Mouse (Mus musculus) hindbrain, postnatal 0 days (tissue): Measurements from ENCODE around the gene H1f0. TPM values are rescaled to one million over a fixed set of nuclear protein-coding genes. Genes with fewer than 3 reads are reported as not detected.

Source experiments
- ATAC-seq: fragments of 200-750 bp; cut with Nextera tagmentation; 2 replicates; pipeline ENCODE4 v1.8.0; 2017; ENCODE audit warnings: mild to moderate bottlenecking, moderate TSS enrichment, moderate library complexity
- DNase-seq: peaks from one replicate; pipeline ENCODE4 v3.0.0-alpha.2; 2015; ENCODE audit warnings: low spot score
- H3K27ac ChIP-seq: fragments of 300-500 bp; sonication (generic); 2 replicates; pipeline ENCODE4 v1.5.1; 2014; ENCODE audit warnings: mild to moderate bottlenecking
- H3K27me3 ChIP-seq: fragments of 300-500 bp; sonication (generic); 2 replicates; pipeline ENCODE4 v1.6.1; 2014; ENCODE audit warnings: low read length, mixed read lengths; ENCODE audit not compliant: insufficient read depth
- H3K36me3 ChIP-seq: fragments of 300-500 bp; sonication (generic); 2 replicates; pipeline ENCODE4 v1.6.1; 2014; ENCODE audit warnings: low read length, mixed read lengths; ENCODE audit not compliant: insufficient read depth
- H3K4me1 ChIP-seq: fragments of 300-500 bp; sonication (generic); 2 replicates; pipeline ENCODE4 v1.6.1; 2014; ENCODE audit warnings: antibody characterized with exemption, low read length, mixed read lengths; ENCODE audit not compliant: insufficient read depth
- H3K4me2 ChIP-seq: fragments of 300-500 bp; sonication (generic); 2 replicates; pipeline ENCODE4 v1.6.1; 2014; ENCODE audit warnings: low read depth, mild to moderate bottlenecking, low read length, moderate library complexity, mixed read lengths
- H3K4me3 ChIP-seq: fragments of 300-500 bp; sonication (generic); 2 replicates; pipeline ENCODE4 v1.5.1; 2014; ENCODE audit warnings: low read length
- H3K9ac ChIP-seq: fragments of 300-500 bp; sonication (generic); replicated peaks from 2 replicates; pipeline ENCODE4 v1.6.1; 2014; ENCODE audit warnings: mild to moderate bottlenecking, low read length, moderate library complexity, mixed read lengths
- H3K9me3 ChIP-seq: fragments of 300-500 bp; sonication (generic); 2 replicates; pipeline ENCODE4 v1.6.1; 2016; ENCODE audit warnings: low read length, mixed read lengths
- CTCF ChIP-seq: IDR thresholded peaks from 2 replicates; pipeline ENCODE4 v1.5.1; 2016; ENCODE audit warnings: antibody characterized with exemption, control low read depth, low read depth
- WGBS: fragments of 180-500 bp; shearing (Covaris S2); extraction: QIAGEN DNeasy Blood & Tissue Kit; methylation state at CpG from one replicate; pipeline ENCODE4 v1.1.7; 2014; 5-methylcytosine and 5-hydroxymethylcytosine counted together
- polyA plus RNA-seq: library from polyadenylated mRNA; unstranded; fragments of >200 nt; fragmentation: Nextera tagmentation; extraction: Ambion mirVana; gene quantifications from 2 replicates; pipeline ENCODE4 v1.2.1, GENCODE M21; 2015
- total RNA-seq: library from RNA; depleted of rRNA; stranded (reverse); fragments of >200 nt; gene quantifications from 2 replicates; pipeline ENCODE4 v1.2.3, GENCODE M21; 2014

The H1f0 gene
- total and polyA plus RNA-seq, 2 experiments from 2014 or later: 211 to 259 TPM

DNA sequence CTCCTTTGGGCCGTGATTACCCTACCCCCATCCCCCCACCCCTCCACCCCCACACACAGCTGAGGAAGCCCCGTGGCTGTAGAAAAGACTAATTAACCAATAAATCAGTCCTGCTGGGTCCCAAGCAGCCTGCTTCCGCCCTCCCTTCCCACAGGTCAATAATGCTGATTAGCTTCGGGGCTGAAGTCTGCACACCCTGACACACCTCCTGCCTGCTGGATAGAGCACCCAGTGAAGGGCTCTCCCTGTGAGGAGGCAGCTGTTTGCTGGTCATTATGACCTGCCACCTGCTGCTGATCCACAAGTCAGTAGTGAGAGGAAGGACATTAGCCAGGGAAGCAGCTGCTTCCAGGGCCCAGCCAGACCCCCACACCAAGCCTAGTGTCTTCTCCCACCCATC is 16.6 kb downstream of the H1f0 start:
- Histone ChIP-seq H3K4me1 (no peaks in the 10 kb centered on the region), H3K36me3 (no peaks in the 10 kb centered on the region), H3K9me3 (no peaks in the 10 kb centered on the region), H3K27me3 (peaks cover 13% of the 10 kb centered on the region; the same call in 1 of the 2 replicates), H3K9ac (no peak overlapping the region), H3K4me2 (no peak overlapping the region), H3K4me3 (no peak overlapping the region), H3K27ac (no peak overlapping the region)
- 18% methylated on average over 4 of the region's 4 CpGs for WGBS
- no peak for ATAC-seq
- no peak for TF ChIP-seq CTCF
- no peak for DNase-seq

DNA sequence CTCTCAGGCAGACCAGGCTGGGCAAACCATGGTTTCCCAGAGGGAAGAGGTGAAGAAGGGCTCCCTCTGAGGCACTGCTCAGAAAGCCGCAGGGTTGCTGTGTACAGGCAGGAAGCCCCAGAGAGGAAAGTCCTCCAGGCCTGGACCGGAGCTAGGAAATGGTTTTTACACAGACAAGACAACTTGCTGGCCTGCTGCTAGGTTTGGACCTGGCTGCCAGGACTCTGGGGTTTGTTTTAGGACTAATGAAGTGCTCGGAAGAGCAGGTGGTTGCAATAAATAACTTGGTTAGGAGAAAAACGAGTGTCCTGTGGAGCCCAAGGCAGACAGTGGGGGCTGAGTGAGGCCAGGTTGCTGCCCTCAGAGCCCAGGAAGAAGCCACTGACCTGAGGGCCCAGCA is 19.9 kb downstream of the H1f0 start:
- no peak for TF ChIP-seq CTCF
- Histone ChIP-seq H3K27ac (no peak overlapping the region), H3K27me3 (no peaks in the 10 kb centered on the region), H3K4me2 (no peak overlapping the region), H3K4me1 (no peaks in the 10 kb centered on the region), H3K4me3 (no peak overlapping the region), H3K36me3 (peaks cover 11% of the 10 kb centered on the region; the same call in 1 of the 2 replicates), H3K9me3 (no peaks in the 10 kb centered on the region), H3K9ac (no peak overlapping the region)
- WGBS: 53% methylated on average over 4 of the region's 4 CpGs
- no peak for DNase-seq
- no peak for ATAC-seq

DNA sequence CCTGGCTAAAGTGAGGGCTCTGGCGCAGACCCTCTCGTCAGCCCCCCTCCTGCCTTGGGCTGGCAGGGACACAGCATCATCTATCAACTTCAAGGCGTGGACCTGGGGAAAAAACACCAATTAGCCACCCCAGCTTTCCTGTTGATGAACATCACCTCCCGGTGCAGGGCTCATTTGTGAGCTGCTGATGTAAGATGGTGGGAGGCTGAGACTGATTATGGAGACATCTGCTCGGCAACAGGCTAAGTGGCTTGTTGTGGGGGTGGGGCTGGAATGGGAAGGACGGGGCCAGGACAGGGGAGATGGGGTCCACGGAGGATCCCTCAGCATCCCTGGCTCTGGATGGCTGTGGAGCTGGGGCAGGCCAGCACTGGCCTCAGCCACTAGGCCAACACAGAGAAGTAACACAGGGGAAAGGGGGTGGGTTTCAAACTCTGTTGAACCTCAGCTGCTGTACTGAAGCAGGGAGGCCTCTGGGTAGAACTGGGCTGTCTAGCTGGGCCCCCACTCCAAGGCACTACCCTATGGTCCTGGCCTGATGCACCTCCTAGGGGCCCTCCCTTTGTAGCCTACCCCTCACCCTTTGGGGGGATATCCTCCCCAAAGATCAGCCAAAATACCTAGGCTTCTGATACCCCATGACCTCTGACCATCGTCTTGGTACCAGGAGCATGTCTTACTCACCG is 22.1 kb downstream of the H1f0 start:
- DNase-seq (no peak), ATAC-seq (peak; percentile 37; the same call in 1 of the 2 replicates)
- 51% methylated on average over 9 of the region's 9 CpGs for WGBS
- peak overlapping the region; percentile 41; the same call in 1 of the 2 replicates for H3K9ac ChIP-seq
- H3K9me3 ChIP-seq: no peaks in the 10 kb centered on the region
- H3K27ac ChIP-seq: no peak overlapping the region
- H3K4me1 ChIP-seq: no peaks in the 10 kb centered on the region
- TF ChIP-seq CTCF: no peak
- peaks cover 32% of the 10 kb centered on the region for H3K36me3 ChIP-seq
- no peak overlapping the region for H3K4me2 ChIP-seq
- no peak overlapping the region for H3K4me3 ChIP-seq
- H3K27me3 ChIP-seq: no peaks in the 10 kb centered on the region

DNA sequence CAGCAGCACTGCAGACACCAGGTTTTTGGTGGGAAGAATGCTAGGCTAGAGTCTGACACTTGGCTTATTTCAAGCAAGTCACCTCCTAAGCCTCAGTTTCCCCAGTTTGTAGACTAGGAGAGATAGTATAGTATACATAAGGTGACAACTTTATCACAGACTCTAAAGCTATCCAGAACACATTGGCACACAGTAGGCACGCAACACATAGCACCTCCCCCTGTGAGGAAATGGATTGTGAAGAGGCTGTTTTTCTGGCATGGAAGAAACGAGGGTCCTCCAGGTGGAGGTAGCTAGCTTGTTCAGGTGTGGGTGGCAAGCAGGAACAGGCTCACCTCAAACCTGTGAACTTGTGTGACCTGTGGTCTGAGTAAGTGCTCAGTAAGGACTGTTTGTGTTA is 22.7 kb downstream of the H1f0 start:
- Histone ChIP-seq H3K4me3 (no peak overlapping the region), H3K4me1 (no peaks in the 10 kb centered on the region), H3K9ac (0 out of 2 replicates have a peak overlapping the region, but pooled peaks have one; percentile 41), H3K9me3 (no peaks in the 10 kb centered on the region), H3K27me3 (no peaks in the 10 kb centered on the region), H3K36me3 (peaks cover 39% of the 10 kb centered on the region), H3K4me2 (no peak overlapping the region), H3K27ac (no peak overlapping the region)
- WGBS: 81% methylated on average over 2 of the region's 2 CpGs
- ATAC-seq (no peak), DNase-seq (no peak)
- no peak for TF ChIP-seq CTCF

DNA sequence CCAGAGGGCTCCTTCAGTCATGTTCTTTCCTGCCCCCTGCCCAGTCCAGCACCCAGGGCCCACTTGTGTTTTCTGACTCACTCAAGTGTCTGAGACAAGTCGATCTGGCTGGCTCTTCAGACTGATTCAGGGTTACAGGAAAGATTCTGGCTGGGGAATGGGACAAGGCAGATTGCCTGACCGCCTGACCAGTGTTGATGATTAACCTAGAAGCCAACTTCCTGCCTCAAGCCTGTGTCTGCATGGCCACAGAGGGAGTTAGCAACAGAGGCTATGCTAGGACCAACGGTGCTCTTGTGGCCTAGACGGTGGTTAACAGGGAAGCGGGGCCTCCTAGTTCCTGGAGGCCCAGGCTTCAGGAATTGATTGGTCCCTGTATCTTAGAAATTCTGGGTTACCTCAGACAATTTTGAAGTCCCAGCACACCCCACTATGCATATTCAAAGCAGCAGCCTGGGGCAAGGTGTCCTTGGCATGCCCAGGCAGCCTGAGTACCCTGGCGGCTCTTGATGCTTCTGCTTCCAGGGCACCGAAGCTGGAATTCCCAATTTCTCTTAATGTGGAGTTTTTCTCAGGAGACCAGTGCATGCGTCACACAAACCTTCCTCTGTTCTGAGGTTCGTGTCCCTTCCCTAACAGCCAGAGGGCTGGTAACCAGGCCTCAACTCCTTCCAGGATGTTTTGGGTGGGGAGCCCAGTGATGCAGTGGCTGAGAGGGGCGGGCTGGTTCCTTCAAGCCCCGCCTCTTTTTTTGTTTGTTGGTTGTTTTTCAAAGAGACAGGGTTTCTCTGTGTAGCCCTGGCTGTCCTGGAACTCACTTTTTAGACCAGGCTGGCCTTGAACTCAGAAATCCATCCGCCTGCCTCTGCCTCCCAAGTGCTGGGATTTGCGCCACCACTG is 23.5 kb downstream of the H1f0 start:
- Histone ChIP-seq H3K27ac (peak overlapping the region; percentile 36; the same call in 1 of the 2 replicates), H3K9me3 (no peaks in the 10 kb centered on the region), H3K9ac (no peak overlapping the region), H3K36me3 (peaks cover 45% of the 10 kb centered on the region), H3K4me1 (no peaks in the 10 kb centered on the region), H3K4me2 (no peak overlapping the region), H3K27me3 (no peaks in the 10 kb centered on the region), H3K4me3 (no peak overlapping the region)
- WGBS: 69% methylated on average over 13 of the region's 13 CpGs
- no peak for TF ChIP-seq CTCF
- DNase-seq (no peak), ATAC-seq (no peak)

DNA sequence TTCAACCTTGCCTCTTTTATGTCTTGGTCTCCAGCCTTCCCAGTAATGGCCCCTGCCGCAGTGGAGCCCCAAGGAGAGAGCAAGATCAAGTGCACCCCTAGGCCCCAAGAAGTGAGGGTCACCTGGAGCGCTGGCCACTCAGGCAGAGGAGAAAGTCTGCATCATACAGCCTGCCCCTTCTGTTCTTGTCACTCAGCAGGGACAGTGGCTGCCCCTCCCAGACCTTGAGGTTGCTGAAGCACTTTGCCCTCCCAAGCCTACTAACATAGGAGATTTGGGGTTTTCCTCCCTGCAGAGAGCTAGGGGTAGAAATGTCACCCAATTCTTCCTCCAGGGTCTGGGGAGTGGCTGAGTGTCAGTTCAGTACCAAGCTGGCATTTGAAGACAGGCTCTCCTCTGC is 24.1 kb downstream of the H1f0 start:
- H3K36me3 ChIP-seq: peaks cover 51% of the 10 kb centered on the region
- H3K4me1 ChIP-seq: no peaks in the 10 kb centered on the region
- H3K4me3 ChIP-seq: no peak overlapping the region
- no peaks in the 10 kb centered on the region for H3K9me3 ChIP-seq
- H3K9ac ChIP-seq: no peak overlapping the region
- DNase-seq (no peak), ATAC-seq (no peak)
- no peak for TF ChIP-seq CTCF
- WGBS: 84% methylated on average over 2 of the region's 2 CpGs
- H3K4me2 ChIP-seq: no peak overlapping the region
- H3K27ac ChIP-seq: no peak overlapping the region
- H3K27me3 ChIP-seq: no peaks in the 10 kb centered on the region
